Mouse (Mus musculus): ENCODE data around the gene B3gnt2. TPM values are rescaled to one million over a fixed set of nuclear protein-coding genes. Genes with fewer than 3 reads are reported as not detected.

Gene B3gnt2
- polyA plus RNA-seq (2015; fragmentation: Nextera tagmentation; extraction: Ambion mirVana), result 4.8 TPM in 2 replicates

- DNase-seq (no peak), ATAC-seq (ENCODE audit: low read depth) (peak; percentile 17)
- no peaks in the 10 kb centered on the region for H3K9me3 ChIP-seq (replicated peaks)
- no peaks in the 10 kb centered on the region for H3K36me3 ChIP-seq
- H3K4me2 ChIP-seq, result peak within 1 kb of the TSS; percentile 97
- peak within 1 kb of the TSS; percentile 82 for H3K4me3 ChIP-seq (replicated peaks)
- peaks cover 7% of the 10 kb centered on the region for H3K27me3 ChIP-seq
- H3K27ac ChIP-seq, result peak within 1 kb of the TSS; percentile 81
- H3K4me1 ChIP-seq (replicated peaks), result peaks cover 51% of the 10 kb centered on the region
- 8% methylated on average over 41 of the region's 41 CpGs for WGBS (ENCODE audit: insufficient replicate concordance)
- H3K9ac ChIP-seq, result peak within 1 kb of the TSS; percentile 86
Measured at GRCm38 (mm10) chr11:22860335-22861227, at the start of gene B3gnt2. TSS of gene B3gnt2 (minus strand) at chr11:22860961.

- H3K36me3 ChIP-seq, result no peaks in the 10 kb centered on the region
- no peak overlapping the region for H3K4me2 ChIP-seq
- H3K4me1 ChIP-seq (replicated peaks), result peaks cover 16% of the 10 kb centered on the region
- DNase-seq, result no peak
- H3K9me3 ChIP-seq (replicated peaks), result no peaks in the 10 kb centered on the region
- 0 out of 2 replicates have a peak, but pooled peaks have one; percentile 15 for ATAC-seq (ENCODE audit: low read depth)
- H3K27ac ChIP-seq, result no peak overlapping the region
- H3K4me3 ChIP-seq (replicated peaks), result no peak overlapping the region
- no peaks in the 10 kb centered on the region for H3K27me3 ChIP-seq
- no peak overlapping the region for H3K9ac ChIP-seq
Measured at GRCm38 (mm10) chr11:22906453-22906865, 45.7 kb upstream of the B3gnt2 start.

GRCm38 (mm10) chr11:22902923-22903322 lies 42.2 kb upstream of the B3gnt2 start:
- ATAC-seq (ENCODE audit: low read depth), result no peak

GRCm38 (mm10) chr11:22900041-22900440 lies 39.3 kb upstream of the B3gnt2 start:
- Histone ChIP-seq H3K9me3 (replicated peaks) (no peaks in the 10 kb centered on the region), H3K4me1 (replicated peaks) (peaks cover 4% of the 10 kb centered on the region; the same call in 1 of the 2 replicates), H3K4me2 (no peak overlapping the region), H3K27ac (no peak overlapping the region), H3K9ac (no peak overlapping the region), H3K36me3 (peaks cover 5% of the 10 kb centered on the region; the same call in 1 of the 2 replicates), H3K27me3 (no peaks in the 10 kb centered on the region), H3K4me3 (replicated peaks) (no peak overlapping the region)
- WGBS (ENCODE audit: insufficient replicate concordance), result 46% methylated on average over 3 of the region's 3 CpGs
- DNase-seq (no peak), ATAC-seq (ENCODE audit: low read depth) (no peak; the same call in 1 of the 2 replicates)

More at GRCm38 (mm10) chr11:22902923-22903322, 42.2 kb upstream of the B3gnt2 start:
- Histone ChIP-seq H3K9ac (no peak overlapping the region), H3K4me1 (replicated peaks) (peaks cover 15% of the 10 kb centered on the region), H3K9me3 (replicated peaks) (no peaks in the 10 kb centered on the region), H3K27ac (no peak overlapping the region), H3K4me3 (replicated peaks) (no peak overlapping the region), H3K27me3 (no peaks in the 10 kb centered on the region), H3K4me2 (no peak overlapping the region), H3K36me3 (peaks cover 5% of the 10 kb centered on the region; the same call in 1 of the 2 replicates)
- WGBS (ENCODE audit: insufficient replicate concordance), result 43% methylated on average over 2 of the region's 2 CpGs
- DNase-seq, result no peak

GRCm38 (mm10) chr11:22897642-22898041 lies 36.9 kb upstream of the B3gnt2 start:
- no peak for ATAC-seq (ENCODE audit: low read depth)
- H3K27me3 ChIP-seq, result no peaks in the 10 kb centered on the region
- H3K4me3 ChIP-seq (replicated peaks), result no peak overlapping the region
- no peak overlapping the region for H3K9ac ChIP-seq
- H3K4me1 ChIP-seq (replicated peaks), result peaks cover 4% of the 10 kb centered on the region; the same call in 1 of the 2 replicates
- H3K36me3 ChIP-seq, result peaks cover 5% of the 10 kb centered on the region; the same call in 1 of the 2 replicates
- no peak for DNase-seq
- no peak overlapping the region for H3K27ac ChIP-seq
- WGBS (ENCODE audit: insufficient replicate concordance), result 70% methylated on average over 4 of the region's 4 CpGs
- no peaks in the 10 kb centered on the region for H3K9me3 ChIP-seq (replicated peaks)
- no peak overlapping the region for H3K4me2 ChIP-seq

GRCm38 (mm10) chr11:22897127-22897526 lies 36.4 kb upstream of the B3gnt2 start:
- DNase-seq (no peak), ATAC-seq (ENCODE audit: low read depth) (no peak)
- H3K4me2 ChIP-seq, result no peak overlapping the region
- H3K4me1 ChIP-seq (replicated peaks), result peaks cover 4% of the 10 kb centered on the region; the same call in 1 of the 2 replicates
- peaks cover 5% of the 10 kb centered on the region; the same call in 1 of the 2 replicates for H3K36me3 ChIP-seq
- 64% methylated on average over 4 of the region's 4 CpGs for WGBS (ENCODE audit: insufficient replicate concordance)
- no peak overlapping the region for H3K27ac ChIP-seq
- H3K27me3 ChIP-seq, result no peaks in the 10 kb centered on the region
- no peak overlapping the region for H3K9ac ChIP-seq
- H3K9me3 ChIP-seq (replicated peaks), result no peaks in the 10 kb centered on the region
- no peak overlapping the region for H3K4me3 ChIP-seq (replicated peaks)

GRCm38 (mm10) chr11:22893075-22893474 lies 32.3 kb upstream of the B3gnt2 start:
- DNase-seq (no peak), ATAC-seq (ENCODE audit: low read depth) (no peak)
- no peaks in the 10 kb centered on the region for H3K9me3 ChIP-seq (replicated peaks)
- H3K27me3 ChIP-seq, result no peaks in the 10 kb centered on the region
- 59% methylated on average over 3 of the region's 3 CpGs for WGBS (ENCODE audit: insufficient replicate concordance)
- no peak overlapping the region for H3K9ac ChIP-seq
- no peaks in the 10 kb centered on the region for H3K36me3 ChIP-seq
- no peaks in the 10 kb centered on the region for H3K4me1 ChIP-seq (replicated peaks)
- no peak overlapping the region for H3K27ac ChIP-seq
- no peak overlapping the region for H3K4me3 ChIP-seq (replicated peaks)
- no peak overlapping the region for H3K4me2 ChIP-seq

- Histone ChIP-seq H3K27ac (no peak overlapping the region), H3K36me3 (no peaks in the 10 kb centered on the region), H3K4me3 (replicated peaks) (no peak overlapping the region), H3K4me1 (replicated peaks) (no peaks in the 10 kb centered on the region), H3K9ac (no peak overlapping the region), H3K27me3 (no peaks in the 10 kb centered on the region), H3K4me2 (no peak overlapping the region), H3K9me3 (replicated peaks) (no peaks in the 10 kb centered on the region)
- DNase-seq (no peak), ATAC-seq (ENCODE audit: low read depth) (no peak)
- 73% methylated on average over 6 of the region's 6 CpGs for WGBS (ENCODE audit: insufficient replicate concordance)
Measured at GRCm38 (mm10) chr11:22892466-22892865, 31.7 kb upstream of the B3gnt2 start.

- Histone ChIP-seq H3K36me3 (no peaks in the 10 kb centered on the region), H3K4me3 (replicated peaks) (no peak overlapping the region), H3K27ac (no peak overlapping the region), H3K4me2 (no peak overlapping the region), H3K9ac (no peak overlapping the region), H3K4me1 (replicated peaks) (no peaks in the 10 kb centered on the region), H3K27me3 (no peaks in the 10 kb centered on the region), H3K9me3 (replicated peaks) (no peaks in the 10 kb centered on the region)
- ATAC-seq (ENCODE audit: low read depth) (no peak), DNase-seq (no peak)
- WGBS (ENCODE audit: insufficient replicate concordance), result 70% methylated on average over 7 of the region's 7 CpGs
Measured at GRCm38 (mm10) chr11:22891876-22892275, 31.1 kb upstream of the B3gnt2 start.

- Histone ChIP-seq H3K9ac (no peak overlapping the region), H3K4me3 (replicated peaks) (no peak overlapping the region), H3K4me1 (replicated peaks) (no peaks in the 10 kb centered on the region), H3K27me3 (no peaks in the 10 kb centered on the region), H3K9me3 (replicated peaks) (no peaks in the 10 kb centered on the region), H3K4me2 (no peak overlapping the region), H3K27ac (no peak overlapping the region), H3K36me3 (no peaks in the 10 kb centered on the region)
- DNase-seq (no peak), ATAC-seq (ENCODE audit: low read depth) (no peak)
- WGBS (ENCODE audit: insufficient replicate concordance), result 37% methylated on average over 9 of the region's 9 CpGs
Measured at GRCm38 (mm10) chr11:22891242-22891641, 30.5 kb upstream of the B3gnt2 start.

- Histone ChIP-seq H3K27me3 (no peaks in the 10 kb centered on the region), H3K4me3 (replicated peaks) (no peak overlapping the region), H3K4me2 (no peak overlapping the region), H3K9me3 (replicated peaks) (no peaks in the 10 kb centered on the region), H3K9ac (no peak overlapping the region), H3K4me1 (replicated peaks) (no peaks in the 10 kb centered on the region), H3K27ac (no peak overlapping the region), H3K36me3 (no peaks in the 10 kb centered on the region)
- 79% methylated on average over 3 of the region's 3 CpGs for WGBS (ENCODE audit: insufficient replicate concordance)
- ATAC-seq (ENCODE audit: low read depth) (no peak), DNase-seq (no peak)
Measured at GRCm38 (mm10) chr11:22889224-22889623, 28.5 kb upstream of the B3gnt2 start.
